Mouse (Mus musculus) urinary bladder, postnatal 25 days (tissue): ENCODE data around the gene Popdc2.

Experiments
- DNase-seq: peaks from one replicate; pipeline ENCODE4 v3.0.0; 2022; ENCODE audit warnings: low spot score

Gene Popdc2

DNA sequence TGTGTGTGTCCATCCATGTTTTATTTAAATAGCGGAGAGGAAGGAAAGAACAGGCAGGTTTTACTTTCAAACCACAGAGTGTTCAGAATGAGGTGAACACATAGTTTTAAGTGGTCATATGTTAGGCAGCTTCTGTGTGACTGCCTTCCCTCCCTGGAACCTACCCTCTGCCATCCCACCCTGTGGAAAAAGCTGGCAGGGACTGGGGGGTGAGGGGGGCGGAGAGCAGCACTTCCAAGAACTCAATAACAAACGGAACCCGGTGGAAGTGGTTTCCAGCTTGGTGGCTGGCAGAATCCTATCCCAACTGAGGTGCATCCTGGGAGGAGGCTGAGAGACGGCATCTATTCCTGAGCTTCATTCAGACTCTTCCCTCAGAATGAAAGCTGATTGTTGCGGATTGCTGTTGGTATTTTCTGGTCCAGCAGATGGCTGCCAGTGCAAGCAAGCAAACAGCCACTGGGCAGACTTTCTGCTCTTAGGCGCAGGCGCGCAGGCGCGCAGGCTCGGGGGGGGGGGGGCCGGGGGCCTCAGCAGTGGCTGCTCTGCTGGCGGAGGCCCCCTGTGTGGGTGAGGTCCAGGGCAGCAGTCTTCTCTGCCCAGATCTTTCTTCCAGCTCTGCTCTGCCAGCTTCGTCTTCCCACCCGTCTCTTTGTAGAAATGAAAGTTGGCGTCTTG is 14.3 kb downstream of the Popdc2 start:
- no peak for DNase-seq

DNA sequence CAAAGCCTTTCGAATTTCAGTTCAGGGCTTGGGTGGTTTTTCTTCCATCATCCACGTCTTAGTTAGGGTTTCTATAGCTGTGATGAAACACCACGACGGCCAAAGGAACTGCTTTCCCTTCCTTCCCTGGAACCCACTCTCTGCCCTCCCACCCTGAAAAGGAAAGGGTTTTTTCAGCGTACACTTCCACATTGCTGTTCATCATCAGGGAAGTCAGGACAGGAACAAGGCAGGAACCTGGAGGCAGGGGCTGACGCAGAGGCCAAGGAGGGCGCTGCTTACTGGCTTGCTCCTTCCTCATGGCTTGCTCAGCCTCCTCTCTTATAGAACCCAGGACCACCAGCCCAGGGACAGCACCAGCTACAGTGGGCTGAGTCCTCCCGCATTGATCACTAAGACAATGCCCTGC is 14.8 kb downstream of the Popdc2 start:
- DNase-seq, result no peak

DNA sequence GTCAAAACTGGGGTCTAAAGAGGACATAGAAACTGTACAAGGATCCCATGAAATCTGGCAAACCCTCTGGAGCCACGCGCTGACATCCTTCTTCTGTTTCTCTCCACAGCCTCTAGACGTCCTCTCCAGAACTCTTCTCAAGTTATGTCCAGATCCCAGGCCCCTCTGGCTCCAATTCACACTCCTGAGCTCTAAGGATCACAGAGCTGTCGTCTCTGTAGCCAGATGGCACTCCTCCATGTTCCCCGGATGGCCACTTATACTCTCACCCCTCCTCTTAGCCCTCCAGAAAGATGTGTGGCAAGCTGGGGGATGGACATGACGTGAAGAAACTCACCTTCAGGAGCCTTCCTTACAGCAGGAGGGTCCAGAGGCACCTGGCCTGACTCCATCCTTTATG is 15.5 kb downstream of the Popdc2 start:
- no peak for DNase-seq

DNA sequence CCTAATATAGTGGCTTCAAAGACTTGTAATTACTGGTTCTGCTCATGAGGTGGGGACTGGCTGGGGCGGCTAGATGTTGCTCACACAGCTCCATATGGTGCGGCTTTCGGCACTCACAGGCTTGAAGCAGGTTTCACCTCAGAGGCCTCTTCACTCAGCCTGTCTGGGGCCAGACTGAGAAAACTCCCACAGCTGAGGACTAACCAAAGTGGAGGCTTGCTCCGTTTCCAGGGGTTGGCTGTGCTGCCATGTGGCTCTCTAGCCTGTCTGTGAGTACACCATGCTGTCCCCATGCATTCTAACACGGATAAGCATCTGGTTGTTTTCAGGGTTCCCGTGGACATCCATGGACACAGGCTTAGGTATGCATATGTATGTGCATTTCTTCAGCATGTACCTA is 16.6 kb downstream of the Popdc2 start:
- no peak for DNase-seq

DNA sequence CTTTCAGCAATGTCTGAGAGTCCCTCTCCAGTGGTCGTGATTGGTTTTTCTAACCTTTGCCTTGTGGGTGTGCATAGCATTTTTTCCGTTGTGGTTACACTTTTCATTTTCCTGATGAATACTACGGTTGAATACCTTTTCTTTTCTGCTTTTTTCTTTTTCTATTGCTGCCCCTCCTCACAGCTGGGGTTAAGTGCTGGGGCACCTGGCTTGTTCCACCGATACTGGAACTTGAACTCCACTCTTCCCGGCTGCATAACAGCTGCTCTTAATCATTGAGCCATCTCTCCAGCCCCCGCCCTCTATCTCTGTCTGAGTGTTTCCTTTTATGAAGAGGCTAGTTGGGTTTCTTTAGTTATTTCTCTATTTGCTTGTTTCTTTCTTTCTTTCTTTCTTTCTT is 17.1 kb downstream of the Popdc2 start:
- DNase-seq, result no peak

DNA sequence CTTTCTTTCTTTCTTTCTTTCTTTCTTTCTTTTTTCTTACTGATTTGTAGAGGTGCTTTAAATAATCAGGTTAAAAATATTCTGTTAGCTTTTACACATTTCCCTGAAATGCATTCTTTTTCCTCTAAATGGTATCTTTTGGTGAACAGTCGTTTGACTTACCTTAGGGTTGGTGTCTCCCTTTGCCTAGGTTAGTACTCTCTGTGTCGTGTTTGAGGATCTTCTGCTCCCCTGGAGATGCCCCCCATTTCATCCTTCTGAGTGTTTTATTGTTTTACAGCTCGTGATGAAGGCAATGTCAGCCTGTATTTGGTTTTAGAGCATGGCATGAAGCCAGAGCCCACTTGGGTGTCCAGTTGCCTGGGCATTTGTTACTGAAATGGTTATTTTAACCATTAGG is 17.5 kb downstream of the Popdc2 start:
- DNase-seq, result no peak

DNA sequence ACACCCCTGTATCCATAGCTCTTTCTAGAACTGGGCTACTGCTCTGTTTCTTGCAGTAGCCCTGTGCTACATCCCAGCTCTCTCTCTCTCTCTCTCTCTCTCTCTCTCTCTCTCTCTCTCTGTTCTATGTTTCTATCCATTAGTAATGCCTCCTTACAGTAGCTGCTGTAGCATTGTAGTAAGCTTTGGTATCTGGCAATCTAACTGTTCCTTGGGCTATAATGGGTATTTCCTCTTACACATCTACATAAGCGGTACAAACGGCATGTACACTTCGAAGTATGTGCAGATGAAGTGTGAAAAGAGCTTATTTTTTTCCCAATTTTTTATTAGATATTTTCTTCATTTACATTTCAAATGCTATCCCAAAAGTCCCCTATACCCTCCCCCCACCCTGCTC is 17.9 kb downstream of the Popdc2 start:
- no peak for DNase-seq

DNA sequence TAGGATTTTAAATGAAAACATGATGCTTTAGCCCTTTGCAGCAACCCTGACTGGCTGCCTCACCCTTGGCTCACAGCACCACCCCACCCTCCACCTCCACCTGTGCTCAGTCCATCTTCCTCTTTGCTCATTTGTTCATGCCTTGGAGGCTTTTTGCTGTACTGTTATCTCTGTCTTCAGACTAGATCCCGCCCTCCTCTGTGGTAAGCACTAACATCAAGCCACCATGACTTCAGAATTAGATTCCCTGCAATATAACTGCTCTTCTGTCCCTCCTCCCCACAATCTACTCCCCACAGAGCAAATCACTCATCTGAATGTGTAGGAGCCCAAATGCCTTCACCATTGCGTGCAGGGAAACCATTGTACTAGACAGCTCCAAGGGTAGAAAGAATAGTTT is 21.7 kb downstream of the Popdc2 start:
- DNase-seq, result no peak

DNA sequence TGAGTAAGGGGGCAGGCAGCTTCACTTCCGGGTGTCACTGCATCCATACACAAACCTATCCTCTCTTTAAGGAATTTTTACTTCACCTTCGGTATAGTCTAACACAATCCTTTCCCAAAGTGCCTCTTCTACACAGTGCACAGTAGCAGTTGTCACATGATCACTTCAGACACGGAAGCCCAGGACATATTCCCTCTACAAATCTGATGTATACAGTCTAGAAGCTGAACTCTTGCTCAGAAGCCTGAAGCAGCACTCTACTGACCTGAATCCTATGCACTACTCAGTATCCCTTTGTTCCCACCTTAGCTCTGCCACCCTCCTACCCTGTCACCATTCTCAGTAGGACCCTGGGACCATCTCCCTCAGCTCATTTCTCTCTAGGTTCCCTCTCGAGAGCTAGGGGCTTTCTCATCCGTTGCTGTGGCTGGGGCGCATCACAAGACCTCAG is 23.2 kb downstream of the Popdc2 start:
- no peak for DNase-seq

DNA sequence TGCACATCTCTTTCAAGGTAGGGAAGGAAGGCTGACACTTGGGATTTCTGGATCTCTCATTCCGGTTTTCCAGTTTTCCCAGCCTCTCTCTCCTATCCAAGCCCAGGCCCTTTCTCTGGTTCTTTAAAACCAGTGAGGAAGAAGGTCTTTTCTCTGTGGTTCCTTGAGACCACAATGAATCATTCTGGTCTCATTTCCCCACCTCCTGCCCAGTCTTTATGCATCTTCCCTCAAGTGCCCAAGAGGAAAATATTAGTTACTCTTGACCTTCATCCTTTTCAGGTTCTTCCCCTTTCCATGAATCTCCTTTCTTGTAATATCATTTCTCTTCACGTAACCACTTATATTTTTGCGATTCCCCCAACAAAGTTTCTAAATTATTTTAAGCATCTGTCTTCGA is 23.7 kb downstream of the Popdc2 start:
- no peak for DNase-seq

DNA sequence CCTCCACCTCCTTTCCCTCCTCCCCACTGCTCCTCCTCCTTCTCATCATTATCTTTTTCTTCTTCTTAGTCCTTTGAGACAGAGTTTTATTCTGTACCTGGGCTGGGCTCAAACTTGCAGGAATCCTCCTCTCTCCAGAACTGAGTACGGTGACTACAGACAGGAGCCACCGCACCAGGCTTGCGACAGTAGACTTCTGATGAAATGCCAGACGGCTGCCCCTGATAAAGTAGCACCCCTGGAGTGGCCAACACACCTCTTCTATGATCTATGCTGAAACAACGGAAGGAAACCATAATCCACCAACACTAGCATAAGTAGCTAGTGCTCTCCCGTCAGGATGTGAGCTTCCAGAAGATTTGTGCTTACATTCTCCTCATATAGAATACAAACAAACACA is 25.4 kb downstream of the Popdc2 start:
- DNase-seq, result no peak

DNA sequence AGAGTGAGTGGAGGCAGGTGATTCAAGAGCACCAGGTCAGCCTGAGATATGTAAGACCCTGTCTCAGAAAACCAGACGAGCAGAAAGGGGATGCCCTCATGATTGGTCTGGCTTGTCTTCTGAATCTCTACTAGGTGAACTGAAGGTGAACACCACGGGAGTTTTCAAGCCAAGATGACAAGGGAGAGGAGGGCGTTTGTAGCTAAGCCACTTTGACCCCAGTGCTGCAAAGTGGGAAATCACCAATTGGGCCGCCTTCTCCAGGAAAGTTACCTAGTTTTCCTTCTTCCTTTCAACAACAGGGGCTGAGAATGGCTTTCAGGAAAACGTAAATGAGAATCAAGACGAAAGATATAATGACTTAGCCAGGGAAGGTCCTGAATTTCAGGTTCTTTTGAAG is 26.7 kb downstream of the Popdc2 start:
- DNase-seq, result no peak

DNA sequence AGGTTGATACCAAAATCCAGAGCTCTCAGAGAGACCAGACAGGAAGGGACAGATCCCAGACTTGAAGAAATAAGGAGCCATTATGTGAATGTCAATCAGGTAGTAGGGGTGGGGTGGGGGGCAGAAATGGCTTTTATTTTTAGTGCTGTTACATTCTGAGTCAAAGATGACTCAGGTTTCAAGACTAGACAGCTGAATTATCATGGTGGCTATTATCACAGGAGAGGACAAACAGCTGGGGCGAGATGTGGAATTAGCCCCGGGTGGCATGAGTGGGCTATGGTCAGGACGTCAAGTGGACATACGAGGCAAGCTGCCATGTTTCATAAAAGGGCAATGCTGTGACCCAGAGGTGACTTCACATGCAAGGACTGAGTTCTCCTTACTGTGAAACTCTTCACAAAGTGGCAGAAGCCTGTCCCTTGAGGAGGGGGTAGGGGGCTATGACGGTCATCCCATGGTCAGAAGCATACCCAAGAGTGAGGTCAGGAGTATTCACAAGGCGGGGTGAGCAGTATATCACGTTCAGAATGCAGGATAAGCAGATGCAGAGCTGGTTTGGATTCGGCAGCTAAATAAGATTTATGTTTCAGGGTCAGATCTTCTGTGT is 27.4 kb downstream of the Popdc2 start:
- DNase-seq, result no peak

DNA sequence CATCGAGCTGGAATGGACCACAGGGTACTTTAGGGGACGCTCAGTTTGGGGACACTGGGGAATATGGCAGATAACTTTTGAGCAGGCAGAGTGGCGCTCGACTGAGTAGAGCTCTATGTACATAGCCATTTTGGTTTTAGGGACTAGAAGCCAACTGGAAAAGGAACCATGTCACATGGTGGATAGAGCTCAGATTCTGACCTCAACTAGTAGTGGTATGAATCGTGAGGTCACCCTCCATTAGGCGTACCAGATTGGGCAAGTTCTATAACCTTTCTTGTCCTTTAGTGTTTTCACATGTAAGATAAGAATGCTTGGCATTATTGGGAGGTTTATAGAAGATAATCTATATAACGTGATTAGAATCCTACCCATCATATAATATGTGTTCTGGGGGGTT is 28.3 kb downstream of the Popdc2 start:
- DNase-seq, result no peak

DNA sequence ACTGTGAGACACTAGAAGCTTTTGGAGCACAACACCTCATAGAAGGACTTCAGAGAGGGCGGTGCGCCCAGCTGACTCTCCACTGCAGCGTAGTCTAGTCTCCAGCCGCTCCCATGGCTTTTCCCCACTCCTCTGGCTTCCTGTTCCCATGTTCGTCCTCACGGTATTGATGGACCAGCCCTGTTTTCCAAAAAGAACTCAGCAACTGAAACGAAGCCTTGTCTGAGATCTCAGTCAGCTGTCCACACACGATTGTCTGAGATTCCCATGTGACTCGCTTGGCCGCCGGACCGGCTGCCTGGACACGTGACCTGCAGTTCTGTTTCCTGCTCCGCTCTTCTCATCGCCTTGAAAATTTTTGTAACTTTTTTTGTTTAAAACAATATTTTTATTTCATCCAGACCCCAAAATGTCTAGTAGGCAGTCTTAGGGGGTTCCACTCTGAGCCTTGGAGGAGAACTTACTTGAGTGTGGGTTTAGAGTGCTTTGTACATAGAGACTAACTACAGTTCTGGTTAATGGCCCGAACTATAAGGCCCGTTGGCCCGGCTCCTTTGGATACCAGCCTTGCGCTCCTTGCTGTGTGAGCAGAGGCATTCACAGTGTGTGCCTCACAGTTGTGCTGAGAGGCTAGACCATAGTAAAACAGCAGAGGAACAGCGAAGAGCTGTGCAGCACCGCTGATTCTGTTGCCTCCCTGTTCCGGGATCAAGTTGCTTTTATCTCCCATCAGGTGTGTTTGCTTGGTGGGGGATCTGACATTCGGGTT is 30.3 kb downstream of the Popdc2 start:
- DNase-seq, result no peak

DNA sequence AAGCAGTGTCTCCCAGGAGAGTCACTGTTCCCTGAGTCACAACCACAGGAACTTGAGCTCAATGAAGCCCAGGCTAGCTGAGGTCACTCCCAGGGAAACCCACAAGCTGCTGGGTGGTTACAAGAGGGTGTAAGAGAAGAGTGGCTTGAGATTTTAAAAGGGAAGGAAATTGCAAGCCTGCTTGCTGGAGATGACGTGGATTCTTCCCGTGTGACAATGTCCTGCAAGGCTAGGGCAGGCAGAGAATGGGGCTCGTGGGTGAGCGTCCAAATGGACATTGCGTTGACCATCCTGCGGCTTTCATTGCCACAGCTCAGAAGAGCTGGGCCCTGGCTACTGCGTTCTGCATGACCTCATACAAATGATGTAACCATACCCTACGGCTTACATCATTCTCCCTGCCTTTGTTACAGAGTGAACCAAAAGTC is 32.2 kb downstream of the Popdc2 start:
- DNase-seq, result no peak

DNA sequence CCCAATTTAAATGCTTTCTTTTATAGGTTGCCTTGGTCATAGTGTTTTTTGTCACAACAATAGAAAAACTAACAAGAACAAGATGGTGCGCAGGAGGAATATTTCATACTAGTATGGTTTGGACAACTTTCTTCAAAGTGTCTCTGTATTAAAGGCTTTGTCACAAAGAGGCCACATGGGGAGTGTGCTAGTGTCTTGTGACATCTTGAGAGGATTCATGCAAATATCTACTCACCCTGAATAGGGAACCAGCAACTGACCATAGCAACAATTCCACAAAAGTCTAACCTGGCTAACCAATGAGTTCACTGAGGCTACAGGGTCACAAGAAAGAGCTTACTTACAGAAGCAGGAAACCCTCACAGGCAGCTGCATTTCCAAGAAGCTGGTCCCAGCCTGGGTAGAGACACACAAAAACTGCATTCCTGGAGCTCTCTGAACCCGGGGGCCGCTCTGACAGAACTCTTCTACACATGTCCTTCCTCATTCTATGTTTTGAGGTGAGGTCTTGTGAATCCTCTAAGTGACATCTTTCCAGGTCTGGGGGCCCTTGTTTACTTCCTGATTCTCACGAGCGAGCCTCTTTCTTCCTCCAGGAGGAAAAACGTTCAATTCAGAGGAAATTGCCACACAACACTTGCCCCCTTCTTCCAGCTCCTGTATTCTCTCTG is 33.2 kb downstream of the Popdc2 start:
- no peak for DNase-seq

DNA sequence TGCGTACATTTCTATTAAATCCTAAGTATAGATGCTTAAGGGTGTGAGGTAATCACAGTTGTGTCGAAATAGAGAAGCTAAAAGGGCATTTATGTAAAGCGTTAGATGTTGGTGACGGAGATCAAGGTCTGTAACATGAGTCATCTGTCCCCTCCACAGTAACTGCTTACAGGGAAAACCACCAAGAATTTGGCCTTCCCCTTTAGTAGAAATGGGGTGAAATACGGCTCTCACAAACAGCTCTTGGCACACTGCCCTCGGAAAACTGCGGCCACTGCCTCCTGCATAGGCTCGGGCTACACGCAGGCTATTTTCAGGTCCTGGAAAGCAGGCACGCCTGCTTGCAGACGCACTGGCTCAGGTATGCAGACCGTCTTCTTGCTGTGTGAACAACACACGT is 34.1 kb downstream of the Popdc2 start:
- DNase-seq, result peak; percentile 62

DNA sequence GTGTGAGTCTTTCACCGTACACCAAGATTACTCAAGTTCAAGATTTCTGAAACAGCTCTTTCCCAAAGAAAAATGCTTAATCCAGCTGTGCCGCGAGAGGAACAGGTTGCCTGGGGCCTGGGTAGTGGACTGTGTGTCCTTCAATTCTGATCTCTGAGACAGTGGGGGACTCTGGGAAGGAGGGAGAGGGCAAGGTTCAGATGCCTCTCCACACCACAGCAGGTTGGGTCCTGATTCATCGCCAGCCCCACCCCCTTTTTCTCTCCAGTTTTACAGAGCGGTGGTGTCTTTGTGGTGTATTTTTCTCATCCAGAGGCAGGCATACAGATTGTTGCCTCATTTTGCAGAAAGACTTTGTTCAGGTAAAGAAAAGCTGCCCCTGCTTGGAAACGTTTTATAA is 36.3 kb downstream of the Popdc2 start:
- no peak for DNase-seq

DNA sequence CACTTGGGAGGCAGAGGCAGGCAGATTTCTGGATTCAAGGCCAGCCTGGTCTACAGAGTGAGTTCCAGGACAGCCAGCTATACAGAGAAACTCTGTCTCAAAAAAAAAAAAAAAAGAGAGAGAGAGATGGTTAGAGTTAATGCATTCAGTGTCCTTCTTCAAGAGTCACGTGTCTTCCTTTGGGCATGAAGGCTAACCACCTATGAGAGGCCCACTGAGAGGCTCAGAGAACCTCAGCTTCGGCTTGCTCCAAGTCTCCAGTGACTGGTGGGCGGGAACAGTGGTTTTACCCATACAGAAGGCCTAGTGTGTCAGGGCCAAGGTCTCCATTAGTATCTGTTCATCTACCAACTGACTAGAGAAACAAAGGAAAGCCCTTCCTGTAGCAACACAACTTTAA is 37.1 kb downstream of the Popdc2 start:
- no peak for DNase-seq

DNA sequence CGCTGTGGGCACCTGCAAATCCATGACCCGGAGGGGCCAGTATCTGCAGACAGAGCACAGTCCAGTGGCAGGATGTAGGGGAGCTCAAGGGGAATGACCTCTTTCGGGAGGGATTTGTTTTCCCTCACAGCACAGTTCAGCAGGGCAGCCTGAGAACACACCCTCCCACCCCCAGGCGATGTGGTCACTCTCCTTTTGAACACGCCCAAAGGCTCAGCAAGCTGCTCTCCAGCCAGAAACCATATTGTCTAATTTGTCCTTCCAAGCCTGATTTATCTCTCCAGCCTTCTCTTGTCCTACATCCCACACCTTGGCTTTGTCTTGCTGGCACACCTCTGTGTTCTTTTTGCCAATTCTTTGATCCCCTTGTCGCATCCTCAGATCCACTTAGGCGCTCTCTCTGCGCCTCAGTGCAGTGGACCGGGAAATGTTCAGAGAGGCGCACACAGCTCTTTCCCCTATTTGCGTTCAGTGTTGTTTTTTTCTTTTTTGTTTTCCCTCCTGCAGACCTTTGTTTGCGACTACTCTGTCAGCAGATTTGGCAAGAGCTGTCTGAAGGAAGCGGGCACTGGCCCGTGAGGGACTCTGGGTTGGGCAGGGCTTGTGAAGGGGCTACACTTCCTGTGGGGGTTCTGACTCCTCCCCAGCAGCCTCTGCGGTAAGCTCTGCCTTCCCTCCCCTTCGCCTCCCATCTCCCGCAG is 37.7 kb downstream of the Popdc2 start:
- DNase-seq, result no peak

DNA sequence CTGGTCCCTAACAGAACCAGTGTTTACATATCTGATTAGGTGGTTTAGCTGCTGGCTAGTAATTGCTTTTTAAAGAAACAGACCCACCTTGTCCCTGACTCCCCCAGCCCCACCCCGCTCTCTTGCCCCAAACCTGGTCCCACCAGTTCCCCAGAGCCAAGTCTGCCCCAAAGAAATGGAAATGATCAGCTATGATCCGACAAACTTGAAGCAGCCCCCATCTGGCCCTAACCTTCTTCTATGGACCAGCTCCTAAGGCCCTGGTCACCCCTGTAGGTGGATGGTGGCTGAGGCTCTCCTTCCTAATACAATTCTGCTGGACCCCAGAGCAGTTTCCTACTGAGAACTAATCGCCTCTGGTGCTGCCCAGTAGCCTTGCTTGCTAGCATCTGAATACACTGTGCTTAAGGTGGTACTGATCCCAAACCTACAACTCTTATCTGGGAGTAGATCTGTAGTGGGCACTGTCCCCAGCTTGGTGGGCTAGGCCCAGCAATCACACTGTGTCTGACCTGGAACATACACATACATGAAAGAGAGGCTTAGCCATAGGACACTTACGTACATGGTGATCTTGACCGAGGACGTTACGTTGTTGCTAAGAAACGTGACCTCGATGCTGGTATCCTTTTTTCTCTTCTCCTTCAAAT is 38.4 kb downstream of the Popdc2 start:
- no peak for DNase-seq
